Mouse (Mus musculus): ENCODE results near the gene Zmat1. TPM values are rescaled to one million over a fixed set of nuclear protein-coding genes. Genes with fewer than 3 reads are reported as not detected.
"Not testable (repeated sequence)": the region's sequence is repeated elsewhere in the genome, so short reads cannot be mapped to it uniquely, and the experiment has no call there.

The Zmat1 gene
- 5.3 and 6.7 TPM in 2 replicates for polyA plus RNA-seq (2014; fragmentation: Nextera tagmentation; extraction: Ambion mirVana)

GRCm38 (mm10) chrX:135008720-135009470, at the start of gene Zmat1:
TSS of gene Zmat1 (minus strand) at chrX:135009209.
- 28% methylated on average over 42 of the region's 65 CpGs for WGBS

GRCm38 (mm10) chrX:135053939-135054338, 44.9 kb upstream of the Zmat1 start:
- H3K9ac ChIP-seq (ENCODE audit: low read length); H3K27me3 ChIP-seq (ENCODE audit: control insufficient read depth, insufficient read depth, low read length); H3K27ac ChIP-seq (ENCODE audit: low read depth, low read length); H3K9me3 ChIP-seq (ENCODE audit: control insufficient read depth, low read length); ATAC-seq (ENCODE audit: low FRiP score); H3K36me3 ChIP-seq (ENCODE audit: control insufficient read depth, insufficient read depth, low read length); DNase-seq (ENCODE audit: low spot score, missing footprints); H3K4me1 ChIP-seq (ENCODE audit: control insufficient read depth, insufficient read depth, low read length); H3K4me3 ChIP-seq (ENCODE audit: low read depth, low read length); H3K4me2 ChIP-seq: not testable (repeated sequence)
- WGBS: 68% methylated on average over 1 of the region's 1 CpGs

More at GRCm38 (mm10) chrX:135008720-135009470, at the start of gene Zmat1:
- peak within 1 kb of the TSS; percentile 45 for H3K4me2 ChIP-seq
- H3K27me3 ChIP-seq (ENCODE audit: control insufficient read depth, insufficient read depth, low read length): peaks cover 3% of the 10 kb centered on the region; the same call in 1 of the 2 replicates
- no peaks in the 10 kb centered on the region for H3K9me3 ChIP-seq (ENCODE audit: control insufficient read depth, low read length)
- peaks cover 3% of the 10 kb centered on the region; the same call in 1 of the 2 replicates for H3K4me1 ChIP-seq (ENCODE audit: control insufficient read depth, insufficient read depth, low read length)
- H3K4me3 ChIP-seq (ENCODE audit: low read depth, low read length): peak within 1 kb of the TSS; percentile 56
- DNase-seq (ENCODE audit: low spot score, missing footprints): peak; percentile 94
- no peaks in the 10 kb centered on the region for H3K36me3 ChIP-seq (ENCODE audit: control insufficient read depth, insufficient read depth, low read length)
- H3K27ac ChIP-seq (ENCODE audit: low read depth, low read length): peak within 1 kb of the TSS; percentile 88
- peak within 1 kb of the TSS; percentile 80 for H3K9ac ChIP-seq (ENCODE audit: low read length)
- ATAC-seq (ENCODE audit: low FRiP score): peak; percentile 99

- H3K27me3 ChIP-seq (ENCODE audit: control insufficient read depth, insufficient read depth, low read length): peaks cover 11% of the 10 kb centered on the region
- H3K9ac ChIP-seq (ENCODE audit: low read length): no peak overlapping the region
- H3K4me2 ChIP-seq: peak overlapping the region; percentile 43
- no peak for DNase-seq (ENCODE audit: low spot score, missing footprints)
- H3K27ac ChIP-seq (ENCODE audit: low read depth, low read length): no peak overlapping the region
- no peaks in the 10 kb centered on the region for H3K4me1 ChIP-seq (ENCODE audit: control insufficient read depth, insufficient read depth, low read length)
- no peaks in the 10 kb centered on the region for H3K9me3 ChIP-seq (ENCODE audit: control insufficient read depth, low read length)
- peak; percentile 44; the same call in 1 of the 2 replicates for ATAC-seq (ENCODE audit: low FRiP score)
- H3K4me3 ChIP-seq (ENCODE audit: low read depth, low read length): peak overlapping the region; percentile 23
- H3K36me3 ChIP-seq (ENCODE audit: control insufficient read depth, insufficient read depth, low read length): no peaks in the 10 kb centered on the region
- 14% methylated on average over 24 of the region's 24 CpGs for WGBS
Observed at GRCm38 (mm10) chrX:135035962-135036375, 27.0 kb upstream of the Zmat1 start.

- peaks cover 5% of the 10 kb centered on the region for H3K27me3 ChIP-seq (ENCODE audit: control insufficient read depth, insufficient read depth, low read length)
Observed at GRCm38 (mm10) chrX:135025135-135025534, 16.1 kb upstream of the Zmat1 start.

GRCm38 (mm10) chrX:135011381-135011780, 2.4 kb upstream of the Zmat1 start:
- H3K9me3 ChIP-seq (ENCODE audit: control insufficient read depth, low read length): no peaks in the 10 kb centered on the region
- ATAC-seq (ENCODE audit: low FRiP score) (no peak), DNase-seq (ENCODE audit: low spot score, missing footprints) (no peak)
- H3K27me3 ChIP-seq (ENCODE audit: control insufficient read depth, insufficient read depth, low read length): peaks cover 3% of the 10 kb centered on the region; the same call in 1 of the 2 replicates
- no peak overlapping the region for H3K9ac ChIP-seq (ENCODE audit: low read length)
- peaks cover 3% of the 10 kb centered on the region; the same call in 1 of the 2 replicates for H3K4me1 ChIP-seq (ENCODE audit: control insufficient read depth, insufficient read depth, low read length)
- no peak overlapping the region for H3K4me2 ChIP-seq
- WGBS: 57% methylated on average over 3 of the region's 3 CpGs
- H3K36me3 ChIP-seq (ENCODE audit: control insufficient read depth, insufficient read depth, low read length): no peaks in the 10 kb centered on the region
- H3K27ac ChIP-seq (ENCODE audit: low read depth, low read length): no peak overlapping the region
- no peak overlapping the region for H3K4me3 ChIP-seq (ENCODE audit: low read depth, low read length)

More at GRCm38 (mm10) chrX:135025135-135025534, 16.1 kb upstream of the Zmat1 start:
- DNase-seq (ENCODE audit: low spot score, missing footprints): no peak
- no peak overlapping the region for H3K9ac ChIP-seq (ENCODE audit: low read length)
- ATAC-seq (ENCODE audit: low FRiP score): no peak
- H3K4me3 ChIP-seq (ENCODE audit: low read depth, low read length): no peak overlapping the region
- 85% methylated on average over 9 of the region's 9 CpGs for WGBS
- H3K9me3 ChIP-seq (ENCODE audit: control insufficient read depth, low read length): no peaks in the 10 kb centered on the region
- no peaks in the 10 kb centered on the region for H3K4me1 ChIP-seq (ENCODE audit: control insufficient read depth, insufficient read depth, low read length)
- H3K27ac ChIP-seq (ENCODE audit: low read depth, low read length): no peak overlapping the region
- no peak overlapping the region for H3K4me2 ChIP-seq
- no peaks in the 10 kb centered on the region for H3K36me3 ChIP-seq (ENCODE audit: control insufficient read depth, insufficient read depth, low read length)

- Histone ChIP-seq H3K4me2 (peak overlapping the region; percentile 45), H3K27me3 (ENCODE audit: control insufficient read depth, insufficient read depth, low read length) (peaks cover 3% of the 10 kb centered on the region; the same call in 1 of the 2 replicates), H3K4me3 (ENCODE audit: low read depth, low read length) (peak overlapping the region; percentile 56; the same call in 1 of the 2 replicates), H3K9me3 (ENCODE audit: control insufficient read depth, low read length) (no peaks in the 10 kb centered on the region), H3K4me1 (ENCODE audit: control insufficient read depth, insufficient read depth, low read length) (peaks cover 3% of the 10 kb centered on the region; the same call in 1 of the 2 replicates), H3K36me3 (ENCODE audit: control insufficient read depth, insufficient read depth, low read length) (no peaks in the 10 kb centered on the region), H3K9ac (ENCODE audit: low read length) (peak overlapping the region; percentile 47; the same call in 1 of the 2 replicates), H3K27ac (ENCODE audit: low read depth, low read length) (no peak overlapping the region)
- DNase-seq (ENCODE audit: low spot score, missing footprints): no peak
- 32% methylated on average over 6 of the region's 6 CpGs for WGBS
- ATAC-seq (ENCODE audit: low FRiP score): peak; percentile 41
Observed at GRCm38 (mm10) chrX:135009471-135009815, 434 bp upstream of the Zmat1 start.

GRCm38 (mm10) chrX:135008021-135008420, 988 bp downstream of the Zmat1 start:
- DNase-seq (ENCODE audit: low spot score, missing footprints) (no peak), ATAC-seq (ENCODE audit: low FRiP score) (no peak)
- Histone ChIP-seq H3K27me3 (ENCODE audit: control insufficient read depth, insufficient read depth, low read length) (peaks cover 3% of the 10 kb centered on the region; the same call in 1 of the 2 replicates), H3K4me3 (ENCODE audit: low read depth, low read length) (peak overlapping the region; percentile 56), H3K36me3 (ENCODE audit: control insufficient read depth, insufficient read depth, low read length) (no peaks in the 10 kb centered on the region), H3K27ac (ENCODE audit: low read depth, low read length) (no peak overlapping the region), H3K4me2 (peak overlapping the region; percentile 43), H3K4me1 (ENCODE audit: control insufficient read depth, insufficient read depth, low read length) (peaks cover 3% of the 10 kb centered on the region; the same call in 1 of the 2 replicates), H3K9me3 (ENCODE audit: control insufficient read depth, low read length) (no peaks in the 10 kb centered on the region), H3K9ac (ENCODE audit: low read length) (peak overlapping the region; percentile 40; the same call in 1 of the 2 replicates)
- WGBS: 37% methylated on average over 5 of the region's 5 CpGs

- Histone ChIP-seq H3K4me3 (ENCODE audit: low read depth, low read length) (0 out of 2 replicates have a peak within 1 kb of the TSS, but pooled peaks have one; percentile 9), H3K9me3 (ENCODE audit: control insufficient read depth, low read length) (no peaks in the 10 kb centered on the region), H3K27ac (ENCODE audit: low read depth, low read length) (no peak within 1 kb of the TSS), H3K4me2 (peak within 1 kb of the TSS; percentile 33), H3K4me1 (ENCODE audit: control insufficient read depth, insufficient read depth, low read length) (no peaks in the 10 kb centered on the region), H3K36me3 (ENCODE audit: control insufficient read depth, insufficient read depth, low read length) (no peaks in the 10 kb centered on the region), H3K27me3 (ENCODE audit: control insufficient read depth, insufficient read depth, low read length) (peaks cover 2% of the 10 kb centered on the region; the same call in 1 of the 2 replicates), H3K9ac (ENCODE audit: low read length) (no peak within 1 kb of the TSS)
- no peak for DNase-seq (ENCODE audit: low spot score, missing footprints)
- 93% methylated on average over 19 of the region's 19 CpGs for WGBS
- ATAC-seq (ENCODE audit: low FRiP score): no peak
Observed at GRCm38 (mm10) chrX:134964546-134964945, 44.5 kb downstream of the Zmat1 start, which contains the start of gene Nxf2. TSS of gene Nxf2 (minus strand) at chrX:134964754.
